Mouse (Mus musculus): ENCODE results near the gene Atox1.

The Atox1 gene

DNA sequence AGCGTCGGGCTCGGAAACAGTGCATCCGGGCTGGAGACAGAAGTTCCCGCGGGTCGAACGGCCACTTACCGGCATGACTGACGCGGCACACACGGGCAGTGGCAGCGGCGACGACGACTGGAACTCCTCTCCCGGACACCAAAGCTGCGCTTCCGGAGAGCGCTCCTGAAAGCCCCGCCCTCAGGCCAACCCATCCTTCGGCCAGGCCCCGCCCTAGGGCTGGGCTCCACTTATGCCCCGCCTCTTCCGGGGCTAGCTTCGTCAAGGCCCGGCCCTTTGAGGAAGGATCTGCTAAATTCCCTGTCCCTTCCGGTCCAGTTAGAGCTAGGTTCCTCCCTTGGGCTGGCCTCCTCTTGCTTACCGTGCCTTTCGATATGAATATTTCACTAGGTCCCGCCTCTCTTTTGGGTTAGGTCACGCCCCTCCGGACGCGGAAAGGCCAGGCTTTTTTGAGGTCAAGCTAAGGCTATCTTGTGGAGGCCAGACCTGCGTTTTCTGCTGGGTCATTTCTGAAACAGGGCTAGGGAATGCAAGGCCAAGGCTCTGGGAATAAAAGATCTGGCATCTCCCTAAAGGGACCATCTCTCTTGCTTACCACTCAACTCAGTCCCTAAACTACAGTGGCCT lies at the start of gene Atox1:
TSS of gene Atox1 (minus strand) at position 221 of the 627 bp plus-strand sequence.
- in situ Hi-C loops (cut with MboI, MseI), result loop anchor here (10.0 kb wide), 1 partner anchor 506 kb away; no protein-coding TSS in a partner anchor

- in situ Hi-C loops (cut with MboI, MseI), result no loop called here
Observed at GRCm38 (mm10) chr11:55505485-55505884, 44.4 kb upstream of the Atox1 start.

DNA sequence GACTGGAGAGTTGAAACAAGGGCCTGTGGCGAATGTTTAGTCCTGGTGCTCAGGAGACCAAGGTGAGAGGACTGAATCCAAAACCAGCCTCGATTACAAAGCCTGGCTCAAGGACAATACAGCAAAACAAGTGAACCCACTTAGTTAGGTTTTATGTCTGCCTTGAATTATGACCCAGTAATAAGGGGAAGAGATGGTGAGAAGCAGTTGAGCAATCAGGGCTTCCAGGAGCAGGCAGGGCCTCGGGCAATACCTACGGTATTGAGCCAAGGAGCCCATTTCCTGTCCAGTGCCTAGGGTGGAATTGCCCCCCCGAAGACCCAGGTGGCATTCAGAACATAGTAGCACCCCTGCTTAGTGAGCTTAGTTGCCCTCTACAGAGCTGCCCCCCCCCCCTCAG lies 41.8 kb upstream of the Atox1 start:
- in situ Hi-C loops (cut with MboI, MseI), result no loop called here

DNA sequence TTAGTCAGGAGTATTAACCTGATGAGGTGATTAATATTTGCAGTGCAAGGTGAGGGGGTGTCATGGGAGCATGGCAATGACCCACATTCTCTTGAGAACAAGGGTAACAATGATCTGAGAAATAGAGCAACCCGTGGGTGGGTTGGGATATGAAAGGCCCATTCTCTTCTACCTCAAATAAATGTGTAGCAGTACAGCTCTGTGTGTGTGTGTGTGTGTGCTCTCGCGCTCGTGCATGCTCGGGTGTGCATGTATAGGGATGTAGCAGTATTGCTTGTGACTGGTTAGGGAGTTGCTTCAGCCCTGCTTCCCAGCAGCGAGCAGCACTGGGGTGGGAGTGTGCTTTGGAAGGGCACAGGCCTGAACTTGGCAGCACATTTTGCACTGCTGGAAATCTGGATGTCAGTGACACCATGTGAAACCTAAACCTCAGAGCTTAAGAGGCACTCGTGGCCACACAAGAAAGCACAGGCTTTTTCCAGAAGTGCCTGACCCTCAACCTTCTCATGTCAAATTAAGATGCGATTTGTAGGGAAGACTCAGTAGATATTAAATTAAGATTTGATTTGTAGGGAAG lies 41.0 kb upstream of the Atox1 start:
- in situ Hi-C loops (cut with MboI, MseI), result no loop called here

DNA sequence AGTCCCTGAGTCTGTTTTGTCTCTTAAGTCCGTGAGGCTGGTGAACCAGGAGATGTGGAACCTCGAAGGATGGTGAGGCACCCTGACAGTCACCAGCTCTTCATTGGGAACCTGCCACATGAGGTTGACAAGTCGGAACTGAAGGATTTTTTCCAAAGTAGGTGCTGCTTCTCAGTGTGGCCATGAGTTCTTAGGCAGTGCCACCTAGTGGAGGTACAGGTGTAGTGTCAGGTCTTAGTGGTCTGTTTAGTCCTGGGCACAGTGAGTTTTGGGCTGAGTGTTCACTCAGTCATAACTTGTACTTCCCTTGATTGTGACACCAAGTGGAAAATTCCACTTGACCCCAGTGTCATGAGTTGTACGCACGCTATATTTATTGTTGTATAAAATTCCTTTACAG lies 36.8 kb upstream of the Atox1 start:
- in situ Hi-C loops (cut with MboI, MseI), result no loop called here

DNA sequence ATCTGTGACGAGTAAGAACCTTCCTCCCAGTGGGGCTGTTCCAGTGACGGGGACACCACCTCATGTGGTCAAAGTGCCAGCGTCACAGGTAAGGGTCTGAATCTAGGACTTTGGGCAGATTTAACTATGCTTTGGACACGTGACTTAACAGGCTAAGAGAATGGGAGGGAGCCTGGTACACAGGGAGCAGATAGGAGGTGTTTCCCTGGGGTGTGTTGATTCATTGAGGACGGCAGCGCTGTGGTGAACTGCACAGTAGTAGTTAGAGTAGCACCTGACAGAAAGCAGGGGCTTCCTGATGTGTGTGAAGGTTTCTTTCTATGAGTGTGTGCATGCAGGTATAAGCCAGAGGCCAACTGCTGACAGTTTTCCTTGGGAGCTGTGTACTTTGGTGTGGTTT lies 35.1 kb upstream of the Atox1 start:
- in situ Hi-C loops (cut with MboI, MseI), result no loop called here

DNA sequence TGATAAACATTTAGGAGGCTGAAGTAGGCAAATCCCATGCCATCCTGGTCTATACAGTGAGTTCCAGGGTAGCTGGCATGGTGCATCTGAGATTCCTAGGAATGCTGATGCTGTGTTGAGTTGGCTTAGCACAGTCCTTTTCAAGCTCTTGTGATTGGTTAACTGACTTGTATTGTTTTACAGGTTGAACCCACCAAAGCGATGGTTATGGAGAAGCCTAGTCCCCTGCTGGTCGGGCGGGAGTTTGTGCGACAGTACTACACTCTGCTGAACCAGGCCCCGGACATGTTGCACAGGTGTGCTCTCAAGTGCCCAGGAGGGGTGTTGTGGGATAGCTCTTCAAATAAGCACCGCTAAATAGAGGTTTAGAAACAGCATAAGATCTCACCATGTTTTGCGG lies 24.4 kb upstream of the Atox1 start:
- in situ Hi-C loops (cut with MboI, MseI), result no loop called here

- in situ Hi-C loops (cut with MboI, MseI), result no loop called here
Observed at GRCm38 (mm10) chr11:55473219-55473618, 12.2 kb upstream of the Atox1 start.

DNA sequence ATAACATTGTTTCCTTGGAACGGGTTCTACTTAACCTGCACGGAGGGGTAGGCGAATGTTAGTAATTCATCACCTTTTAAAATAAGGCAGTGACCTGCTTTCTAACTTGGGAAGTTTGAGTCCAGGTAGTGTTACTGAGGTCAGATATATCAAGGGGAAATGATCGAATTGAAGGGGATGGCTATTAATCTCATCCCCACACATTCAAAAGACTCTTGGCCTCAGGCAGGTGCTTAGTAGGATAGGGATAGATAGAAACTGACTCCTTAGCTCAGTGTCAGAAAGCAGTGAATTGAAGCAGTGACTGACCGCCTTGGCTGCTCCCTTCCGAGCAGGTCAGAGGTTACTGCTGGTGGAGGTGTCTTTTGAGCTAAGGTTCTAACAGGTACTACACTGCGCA lies 10.4 kb upstream of the Atox1 start:
- in situ Hi-C loops (cut with MboI, MseI), result no loop called here

DNA sequence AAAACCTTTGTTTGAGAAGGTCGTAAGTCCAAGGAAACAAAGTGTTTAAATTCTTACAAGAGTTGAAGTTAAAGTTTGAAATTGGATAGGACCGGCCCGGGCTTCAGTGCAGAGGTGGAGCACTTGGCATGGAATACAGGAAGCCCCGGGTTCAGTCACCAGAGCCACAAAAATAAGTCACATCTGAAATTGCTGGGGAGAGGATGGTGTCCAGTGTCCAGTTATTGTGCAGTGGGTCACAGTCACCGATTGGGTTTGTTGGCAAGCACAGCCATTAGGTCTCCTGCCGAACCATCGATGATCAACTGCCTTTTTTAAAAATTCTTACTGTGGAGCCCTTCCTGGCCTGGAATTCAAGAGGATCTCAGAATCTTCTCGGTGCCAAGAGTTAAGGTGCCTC lies 9.7 kb upstream of the Atox1 start:
- in situ Hi-C loops (cut with MboI, MseI), result no loop called here

GRCm38 (mm10) chr11:55469923-55470691 lies 9.1 kb upstream of the Atox1 start:
- in situ Hi-C loops (cut with MboI, MseI), result loop anchor here (10.0 kb wide), 1 partner anchor 515 kb away; no protein-coding TSS in a partner anchor

DNA sequence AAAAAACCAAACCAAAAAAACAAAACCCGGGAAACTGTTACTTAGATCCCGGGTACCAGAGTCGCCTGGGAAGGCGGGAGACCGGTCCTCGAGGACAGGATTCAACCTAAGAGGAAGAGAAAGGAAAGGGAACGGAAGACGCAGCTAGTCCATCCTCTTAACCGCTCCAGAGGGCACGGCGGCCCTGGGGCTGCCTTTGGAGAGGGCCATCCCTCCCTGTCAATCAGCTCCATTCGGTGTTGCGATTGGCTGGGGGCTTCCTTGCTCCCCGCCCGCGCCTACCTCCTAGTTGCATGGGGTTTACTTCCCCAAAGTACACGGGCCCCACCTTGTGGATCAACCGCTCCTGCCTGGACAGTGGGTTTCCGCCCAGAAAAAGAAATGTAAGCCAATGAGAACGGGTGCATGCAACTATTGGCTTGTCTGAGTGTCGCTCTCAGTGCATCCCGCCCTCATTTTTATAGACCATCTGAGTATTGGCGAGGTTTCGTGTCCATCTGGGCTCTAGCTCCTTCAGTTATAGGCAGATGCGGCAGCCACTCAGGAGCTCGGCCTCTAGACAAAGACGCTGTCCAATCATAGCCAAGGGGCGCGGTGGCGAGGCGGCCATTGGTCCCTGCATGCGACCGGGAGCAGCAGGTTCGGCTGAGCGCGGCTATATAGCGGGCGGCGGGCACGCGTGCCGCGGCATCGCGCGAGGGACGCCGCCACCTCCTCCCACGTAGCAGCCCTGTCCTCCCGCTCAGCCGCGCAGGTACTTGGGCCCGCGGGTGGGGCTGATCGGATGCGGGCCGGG lies 8.2 kb upstream of the Atox1 start, which contains the start of gene G3bp1:
TSS of gene G3bp1 (plus strand) at position 638 of the 796 bp plus-strand sequence.
- in situ Hi-C loops (cut with MboI, MseI), result loop anchor here (10.0 kb wide), 1 partner anchor 514 kb away; no protein-coding TSS in a partner anchor

DNA sequence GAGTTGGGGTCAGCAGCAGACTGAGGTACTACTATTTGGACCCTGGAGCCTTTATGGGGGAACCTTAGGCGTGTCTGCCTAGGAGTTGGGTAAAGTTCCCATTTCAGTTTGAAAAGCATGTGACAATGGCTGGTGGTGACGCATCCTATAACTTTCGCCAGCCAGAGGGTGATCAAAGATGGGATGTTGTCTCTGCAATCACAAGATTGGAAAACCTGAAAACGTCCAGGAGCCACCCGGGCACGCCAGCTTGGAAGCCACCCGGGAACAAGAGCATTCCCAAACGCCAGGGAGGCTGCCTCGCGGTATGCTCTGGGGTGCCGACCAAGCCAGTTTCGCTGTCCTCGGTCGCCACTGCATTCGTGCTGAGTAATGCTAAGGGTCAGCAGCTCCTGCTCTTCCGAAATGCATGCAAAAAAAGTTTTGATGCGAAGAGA lies 7.6 kb upstream of the Atox1 start:
- in situ Hi-C loops (cut with MboI, MseI), result loop anchor here (10.0 kb wide), 1 partner anchor 514 kb away; no protein-coding TSS in a partner anchor

DNA sequence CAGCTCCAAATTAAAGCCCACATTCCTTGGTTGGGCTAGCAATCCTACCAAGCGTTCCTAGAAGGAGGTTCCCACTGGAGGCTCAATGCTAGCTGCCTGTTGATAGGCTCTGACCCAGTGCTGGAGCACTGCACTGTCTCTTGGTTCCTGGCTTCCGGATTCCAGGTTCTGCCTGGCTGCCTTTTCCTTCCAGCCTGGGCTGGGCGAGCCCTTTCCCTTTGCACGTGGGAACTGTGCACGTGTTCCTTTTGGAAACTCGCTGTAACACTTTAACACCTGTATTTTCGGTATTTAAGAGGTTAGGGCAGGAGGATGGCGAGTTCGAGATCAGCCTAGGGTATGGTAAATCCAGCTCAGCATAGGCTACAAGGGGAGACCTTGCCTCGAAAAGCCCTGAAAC lies 7.0 kb upstream of the Atox1 start:
- in situ Hi-C loops (cut with MboI, MseI), result loop anchor here (10.0 kb wide), 1 partner anchor 513 kb away; no protein-coding TSS in a partner anchor

DNA sequence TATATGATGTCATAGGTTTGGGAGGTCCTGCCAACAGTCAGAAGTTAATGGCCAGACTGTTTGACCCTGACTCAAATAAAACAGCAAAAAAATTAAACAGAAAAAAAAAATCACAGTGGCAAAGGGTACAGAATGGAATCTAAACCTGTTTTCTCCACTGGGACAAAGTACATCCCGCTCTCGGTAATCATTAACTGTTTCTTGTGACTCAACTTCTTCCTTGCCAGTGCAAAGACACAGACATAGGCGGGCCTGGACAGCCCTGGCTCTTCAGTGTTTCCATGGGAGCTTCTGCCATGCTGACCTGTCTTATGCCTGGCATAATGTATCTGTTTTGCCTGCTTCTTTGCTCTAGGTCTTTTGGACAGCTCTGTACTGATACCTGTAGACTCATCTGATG lies 4.1 kb upstream of the Atox1 start:
- in situ Hi-C loops (cut with MboI, MseI), result loop anchor here (10.0 kb wide), 1 partner anchor 510 kb away; no protein-coding TSS in a partner anchor

GRCm38 (mm10) chr11:55464707-55465106 lies 3.7 kb upstream of the Atox1 start:
- in situ Hi-C loops (cut with MboI, MseI), result loop anchor here (10.0 kb wide), 1 partner anchor 510 kb away; no protein-coding TSS in a partner anchor

- in situ Hi-C loops (cut with MboI, MseI), result loop anchor here (10.0 kb wide), 1 partner anchor 507 kb away; no protein-coding TSS in a partner anchor
Observed at GRCm38 (mm10) chr11:55462149-55462548, 1.1 kb upstream of the Atox1 start.

GRCm38 (mm10) chr11:55460559-55461018 lies 450 bp downstream of the Atox1 start:
- in situ Hi-C loops (cut with MboI, MseI), result loop anchor here (10.0 kb wide), 1 partner anchor 506 kb away; no protein-coding TSS in a partner anchor

DNA sequence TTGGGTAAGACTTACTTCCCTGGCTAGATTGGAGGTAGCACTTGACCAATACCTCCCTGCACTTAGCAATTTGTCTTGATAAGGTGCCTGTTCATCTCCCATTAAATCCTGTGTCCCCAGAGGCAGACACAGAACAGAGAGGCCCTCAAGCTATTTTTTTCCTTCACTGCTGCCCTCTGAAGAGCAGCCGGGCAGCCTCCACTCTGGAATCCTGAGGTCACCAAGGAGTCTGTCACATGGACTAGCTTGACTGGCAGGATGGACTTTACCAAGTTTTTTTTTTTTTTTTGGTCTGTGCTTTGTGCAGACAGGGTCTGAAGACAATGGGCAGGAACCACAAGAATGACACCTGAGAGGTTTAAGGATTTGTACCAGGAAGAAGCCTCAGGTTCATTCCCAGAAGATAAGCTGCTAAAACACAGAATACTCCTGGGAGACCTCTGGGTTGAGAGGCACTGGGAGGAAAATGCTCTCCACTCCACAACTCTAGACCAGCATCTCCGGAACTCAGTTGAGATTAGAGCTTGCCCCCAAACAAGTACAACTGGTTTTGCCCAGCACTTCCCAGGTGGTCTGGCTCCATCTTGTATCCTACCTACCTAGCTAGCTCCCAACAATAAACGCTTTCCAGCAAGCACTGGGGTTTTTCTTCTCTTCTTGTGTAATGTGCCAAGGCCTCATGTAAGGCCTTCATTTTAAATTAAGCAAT lies 1.0 kb downstream of the Atox1 start:
- in situ Hi-C loops (cut with MboI, MseI), result loop anchor here (10.0 kb wide), 1 partner anchor 505 kb away; no protein-coding TSS in a partner anchor

GRCm38 (mm10) chr11:55458501-55458900 lies 2.5 kb downstream of the Atox1 start:
- in situ Hi-C loops (cut with MboI, MseI), result no loop called here
